Mouse (Mus musculus) liver (tissue): ENCODE results near the gene Ccdc142.

Source experiments
- DNase-seq: peaks from one replicate; pipeline ENCODE4 v3.0.0-alpha.2; 2020; ENCODE audit warnings: mixed read lengths

The Ccdc142 gene

DNA sequence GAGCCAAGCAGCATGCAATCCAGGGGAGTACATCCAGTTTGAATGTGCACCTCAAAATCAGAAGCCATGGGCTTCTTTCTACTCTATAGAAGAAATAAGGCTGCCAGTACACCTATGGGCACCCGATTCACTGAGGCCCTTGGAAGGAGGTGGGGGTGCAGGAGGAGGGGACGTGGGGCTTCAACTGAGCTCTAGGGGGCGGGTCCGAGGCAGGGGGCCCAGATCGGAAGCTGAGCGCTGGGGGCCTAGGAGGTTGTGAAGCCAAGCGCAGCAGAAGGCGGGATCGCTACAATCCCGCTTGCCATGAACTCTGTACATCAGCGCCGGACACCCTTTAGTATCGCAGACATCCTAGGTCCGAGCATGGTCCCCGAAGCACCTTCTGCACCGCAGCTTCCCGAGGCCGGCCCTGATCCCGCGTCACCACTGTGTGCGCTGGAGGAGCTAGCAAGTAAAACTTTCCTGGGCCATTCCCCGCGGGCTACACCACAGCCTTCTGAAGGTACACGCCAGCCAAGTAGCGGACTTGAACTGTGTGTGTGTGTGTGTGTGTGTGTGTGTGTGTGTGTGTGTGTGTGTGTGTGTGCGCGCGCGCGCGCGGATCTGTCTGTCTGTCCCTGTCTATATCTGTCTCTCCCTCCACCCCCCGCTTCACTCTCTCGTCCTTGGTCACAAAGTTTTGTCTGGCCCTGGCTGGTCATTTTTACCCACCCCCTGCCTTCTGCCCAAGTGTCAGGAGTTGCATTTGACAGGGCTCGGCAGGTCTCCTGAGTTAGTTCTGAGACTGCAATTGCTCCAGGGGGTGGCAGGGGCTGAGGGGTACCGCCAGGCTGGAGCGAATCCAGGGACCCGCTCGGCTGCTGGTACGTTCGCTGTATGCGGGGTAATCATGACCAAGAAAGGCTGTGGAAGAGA is 15.0 kb upstream of the Ccdc142 start, which contains the start of gene Lbx2:
Gene Lbx2 (plus strand): TSS at position 247 of the 915 bp plus-strand sequence.
- DNase-seq: no peak

DNA sequence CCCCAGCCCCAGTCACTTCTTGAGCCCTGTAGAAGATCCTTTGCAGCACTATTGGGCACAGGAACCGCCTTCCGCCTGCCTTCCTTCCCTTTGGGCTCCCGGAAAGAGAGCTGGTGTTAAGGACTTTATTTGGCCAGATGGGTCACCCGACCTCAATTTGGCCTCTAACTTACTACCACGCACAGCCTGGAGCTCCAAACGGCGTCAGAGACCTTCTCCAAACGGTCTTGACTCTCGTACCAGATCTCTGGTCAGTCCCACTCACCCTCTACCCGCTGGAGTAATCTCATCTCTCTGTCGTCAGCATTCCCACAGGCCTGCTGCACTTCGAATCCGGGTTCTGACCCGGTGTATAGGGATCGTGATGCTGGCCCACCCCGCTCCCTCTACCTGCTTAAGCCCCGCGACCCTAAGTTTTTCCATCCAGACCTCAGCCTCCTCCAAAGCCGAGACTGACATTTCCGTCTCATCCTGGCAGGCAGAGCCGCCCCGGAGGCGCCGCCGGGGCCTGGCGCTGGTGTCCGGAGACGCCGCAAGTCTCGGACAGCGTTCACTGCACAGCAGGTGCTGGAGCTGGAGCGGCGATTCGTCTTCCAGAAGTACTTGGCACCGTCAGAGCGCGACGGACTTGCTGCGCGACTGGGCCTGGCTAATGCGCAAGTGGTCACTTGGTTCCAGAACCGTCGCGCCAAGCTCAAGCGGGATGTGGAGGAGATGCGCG is 14.0 kb upstream of the Ccdc142 start:
- DNase-seq: no peak

DNA sequence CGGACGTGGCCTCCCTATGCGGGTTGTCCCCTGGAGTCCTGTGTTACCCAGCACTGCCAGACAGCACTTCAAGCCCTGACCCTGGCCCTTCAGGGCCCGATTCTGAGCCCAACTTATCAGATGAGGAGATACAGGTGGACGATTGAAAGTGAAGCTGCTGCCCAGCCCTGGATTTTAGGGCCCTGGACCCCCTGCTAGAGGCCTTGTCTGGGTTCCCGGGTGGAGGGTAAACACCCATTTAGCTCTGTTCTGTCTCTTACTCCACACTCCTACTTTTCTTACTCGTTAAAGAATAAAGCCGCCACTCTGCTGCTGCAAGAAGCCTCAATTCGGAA is 13.5 kb upstream of the Ccdc142 start:
- DNase-seq: no peak

DNA sequence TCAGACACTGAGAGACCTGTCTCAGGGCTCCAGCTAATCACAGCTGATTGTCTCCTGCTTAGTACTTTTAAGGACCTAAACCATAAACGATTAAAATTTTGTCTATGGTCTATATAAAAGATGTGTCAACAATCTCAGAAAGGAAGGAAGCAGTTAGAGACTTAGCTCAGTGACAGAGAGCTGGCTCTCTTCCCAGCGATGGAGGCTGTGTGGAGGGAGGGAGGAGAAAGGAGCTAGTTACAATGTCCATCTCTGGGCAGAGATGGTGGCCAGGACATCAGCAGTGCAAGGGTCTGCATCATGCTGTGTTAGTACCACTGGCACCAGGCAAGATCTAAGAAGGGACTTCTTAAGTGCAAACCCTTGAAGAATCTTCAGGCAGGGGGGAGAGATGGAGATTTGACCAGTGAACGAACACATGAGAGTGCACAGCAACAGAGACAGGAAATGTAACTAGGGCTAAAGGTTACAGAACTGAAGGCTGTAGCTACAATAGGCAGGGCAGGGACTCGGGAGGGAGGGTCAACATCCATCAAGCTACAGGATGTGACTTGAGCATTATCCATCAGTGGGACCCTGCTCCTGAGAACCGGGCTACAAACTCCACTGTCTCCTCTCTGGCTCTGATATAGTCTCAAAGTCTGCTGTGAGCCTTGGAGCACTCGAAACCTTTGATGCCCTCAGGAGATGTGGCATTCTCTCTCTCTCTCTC is 8.8 kb upstream of the Ccdc142 start:
- no peak for DNase-seq

DNA sequence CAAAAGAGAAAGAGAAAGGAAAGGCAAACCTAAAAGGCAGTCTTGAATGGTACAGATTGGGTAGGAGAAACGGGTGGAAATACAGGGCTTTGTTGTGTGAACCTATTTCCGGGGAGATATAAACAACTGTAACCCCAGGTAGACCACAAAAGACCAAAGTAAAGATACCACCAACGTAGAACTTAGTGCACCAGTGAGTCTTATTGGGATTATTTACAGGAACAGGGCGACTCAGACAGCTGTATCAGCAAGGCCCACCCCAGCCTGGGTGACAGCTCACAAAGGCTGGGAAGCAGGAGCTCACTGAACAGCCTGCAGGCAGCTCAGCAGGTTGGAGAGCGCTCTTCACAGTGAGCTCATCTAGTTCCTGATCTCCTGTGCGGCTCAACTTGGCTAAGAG is 5.4 kb upstream of the Ccdc142 start:
- no peak for DNase-seq

DNA sequence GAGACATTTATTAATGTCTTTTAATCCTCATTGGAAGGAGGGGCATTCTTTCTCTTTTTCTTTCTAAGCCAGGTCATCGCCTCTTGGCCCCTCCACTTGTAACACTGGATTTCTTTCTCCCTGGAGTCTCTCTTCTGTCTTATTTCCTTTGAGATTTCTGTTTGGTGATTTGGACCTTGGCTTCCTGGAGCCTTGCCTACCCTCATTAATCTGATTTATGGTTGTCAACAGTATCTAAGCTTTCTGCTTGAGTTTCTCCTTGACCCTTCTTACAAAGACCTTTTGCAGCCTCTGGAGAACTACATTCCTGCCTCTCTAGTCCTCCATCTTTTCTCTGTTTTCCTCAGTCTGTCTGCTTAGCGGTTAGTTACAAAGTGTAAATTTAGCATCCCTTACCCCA is 3.0 kb upstream of the Ccdc142 start:
- DNase-seq: no peak

DNA sequence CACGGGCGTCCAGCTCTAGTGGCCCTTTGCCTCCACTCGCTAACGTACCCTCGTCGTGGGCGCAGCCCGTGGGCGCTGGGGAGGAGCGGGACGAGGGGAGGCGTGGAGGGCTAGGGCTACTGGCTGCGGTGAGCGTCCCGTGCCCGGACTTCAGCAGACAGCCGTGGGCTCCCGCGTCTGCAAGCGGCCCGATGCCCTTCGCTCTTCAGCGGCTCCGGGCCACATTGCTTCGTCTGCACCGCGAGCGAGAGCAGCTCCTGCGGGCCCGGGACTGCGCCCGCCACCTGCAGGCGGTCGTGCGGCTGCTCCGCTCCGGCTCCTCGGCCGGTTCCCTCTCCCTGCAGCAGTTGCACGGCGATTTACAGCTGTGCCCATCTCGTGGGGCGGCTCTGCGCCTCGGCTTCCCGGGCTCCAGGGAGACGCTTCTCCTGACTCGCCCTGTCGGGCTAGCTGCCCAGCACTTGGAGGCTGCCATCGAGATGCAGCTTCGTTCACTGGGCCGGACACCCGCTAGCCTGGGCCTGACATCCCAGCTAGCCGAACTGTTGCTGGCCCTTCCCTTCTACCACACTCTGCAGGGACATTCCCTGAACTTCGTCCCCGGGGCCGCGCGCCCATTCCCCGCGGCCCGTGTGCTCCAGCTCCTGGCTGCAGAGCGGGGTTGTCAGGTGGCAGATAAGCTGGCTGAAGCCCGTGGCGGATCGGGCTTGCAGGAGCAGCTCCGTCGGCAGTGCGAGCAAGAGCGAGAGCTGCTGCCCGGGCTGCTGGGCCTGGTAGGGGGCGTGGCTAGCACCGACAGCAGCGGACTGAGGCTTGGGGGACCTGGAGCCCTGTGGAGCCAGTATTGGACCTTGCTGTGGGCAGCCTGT is 521 bp downstream of the Ccdc142 start:
- peak; percentile 87 for DNase-seq

DNA sequence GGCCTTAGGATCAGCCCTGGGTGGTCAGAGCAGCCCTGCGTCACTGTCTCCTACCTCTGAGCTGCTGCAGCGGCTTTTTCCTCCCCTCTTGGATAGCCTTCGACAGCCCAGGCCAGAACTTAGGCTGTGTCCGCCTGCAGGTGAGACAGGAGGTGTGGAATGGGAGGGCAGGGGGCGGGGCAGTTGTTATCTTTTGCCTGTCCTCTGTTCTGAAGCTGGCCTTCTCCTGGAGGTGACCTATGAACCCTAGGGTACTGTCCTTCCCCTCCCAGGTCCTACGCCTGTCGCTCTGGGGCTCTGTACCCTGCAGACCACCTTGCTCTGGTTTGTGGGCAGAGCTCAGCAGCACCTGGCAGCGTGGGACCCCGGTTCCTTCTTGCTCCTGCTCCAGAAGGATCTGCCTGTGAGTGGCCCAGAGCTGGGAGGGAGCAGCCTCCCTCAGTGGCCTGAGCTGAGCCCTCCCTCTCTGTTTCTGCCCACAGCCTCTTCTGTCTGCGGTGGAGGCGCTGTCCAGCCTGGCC is 1.8 kb downstream of the Ccdc142 start:
- DNase-seq: no peak

DNA sequence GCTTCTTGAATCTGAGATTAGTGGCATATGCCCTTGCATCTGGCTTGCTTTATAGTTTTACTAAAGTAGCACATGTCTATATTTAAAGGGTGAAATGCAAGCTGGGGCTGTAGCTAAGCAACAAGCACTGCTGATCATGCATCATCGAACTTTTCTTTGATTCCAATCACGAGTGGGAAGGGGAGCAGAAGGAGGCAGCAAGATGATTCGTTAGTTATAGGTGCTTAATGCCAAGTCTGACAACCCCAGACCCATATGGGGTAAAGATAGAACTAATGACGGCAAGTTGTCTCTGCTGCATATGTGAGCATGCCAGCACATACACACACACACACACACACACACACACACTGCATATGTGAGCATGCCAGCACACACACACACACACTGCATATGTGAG is 2.8 kb downstream of the Ccdc142 start:
- DNase-seq: no peak

DNA sequence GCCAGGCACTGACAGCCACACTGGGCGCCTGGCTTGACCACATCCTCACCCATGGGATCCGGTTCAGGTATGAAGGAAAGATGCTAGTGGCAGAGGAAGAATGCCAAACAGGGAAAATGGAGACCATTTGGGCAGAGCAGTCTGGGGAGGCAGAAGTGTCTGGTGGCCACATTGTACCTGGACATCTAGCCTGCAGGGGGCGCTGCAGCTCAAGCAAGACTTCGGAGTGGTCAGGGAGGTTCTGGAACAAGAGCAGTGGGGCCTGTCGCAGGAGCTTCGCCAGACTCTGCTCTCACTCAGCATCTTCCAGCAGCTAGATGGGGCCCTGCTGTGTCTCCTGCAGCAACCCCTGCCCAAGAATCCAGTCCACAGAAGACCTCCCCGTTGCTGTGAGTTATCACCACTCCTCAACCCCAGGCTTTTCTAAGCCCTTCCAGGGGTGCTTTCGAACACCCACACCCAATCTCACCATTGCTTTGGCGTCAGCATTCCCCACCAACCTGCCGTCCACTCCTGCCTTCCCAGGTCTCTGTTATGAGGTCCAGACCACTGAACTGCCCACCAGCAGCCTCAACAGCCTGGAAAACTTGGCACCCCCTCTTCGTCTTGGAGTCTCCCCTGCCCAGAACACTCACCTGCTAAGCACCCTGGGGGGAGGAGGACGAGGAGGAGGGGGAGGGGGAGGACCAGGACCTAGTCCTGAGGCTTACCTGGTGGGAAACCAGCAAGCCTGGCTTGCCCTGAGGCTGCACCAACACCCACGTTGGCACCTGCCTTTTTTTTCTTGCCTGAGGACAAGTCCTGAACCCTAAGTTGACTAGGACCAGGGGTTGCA is 6.4 kb downstream of the Ccdc142 start:
- DNase-seq: peak; percentile 91

DNA sequence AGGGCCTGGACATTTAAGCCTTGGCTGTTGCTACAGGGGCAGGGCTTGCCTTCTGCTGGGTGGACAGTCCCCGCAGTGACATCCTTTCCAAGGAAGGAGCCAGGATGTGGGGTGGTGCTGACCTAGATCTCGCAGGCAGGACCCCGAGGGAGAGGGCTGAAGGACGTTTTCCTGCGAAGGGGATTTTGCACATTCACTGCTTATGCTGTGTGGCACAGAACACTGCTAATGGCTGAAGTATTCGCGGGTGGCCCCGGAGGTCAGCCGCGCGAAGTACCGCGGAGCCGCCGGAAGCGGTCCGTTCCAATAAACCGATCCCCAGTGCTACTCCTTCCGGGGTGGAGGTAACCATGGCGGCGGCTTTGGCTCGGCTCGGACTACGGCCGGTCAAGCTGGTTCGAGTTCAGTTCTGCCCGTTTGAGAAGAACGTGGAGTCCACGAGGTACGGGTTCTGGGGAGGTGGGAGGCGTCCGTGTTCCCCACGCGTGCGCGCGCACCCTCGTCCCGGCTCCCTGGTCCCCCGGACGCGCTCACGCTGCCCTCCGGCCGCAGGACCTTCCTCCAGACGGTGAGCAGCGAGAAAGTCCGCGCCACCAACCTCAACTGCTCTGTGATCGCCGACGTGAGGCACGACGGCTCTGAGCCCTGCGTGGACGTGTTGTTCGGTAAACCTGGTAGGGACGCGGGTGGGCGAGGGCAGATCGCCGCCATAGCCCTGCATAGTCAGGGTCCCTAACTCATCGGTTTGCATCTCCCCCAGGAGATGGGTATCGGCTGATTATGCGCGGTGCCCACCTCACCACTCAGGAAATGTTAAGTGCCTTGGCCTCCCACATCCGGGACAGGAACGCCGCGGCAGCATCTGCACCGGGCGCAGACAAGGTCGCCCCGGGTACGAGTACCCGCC is 7.6 kb downstream of the Ccdc142 start, which contains the start of gene Mrpl53:
Gene Mrpl53 (plus strand): TSS at position 279 of the 907 bp plus-strand sequence.
- DNase-seq: peak; percentile 80

DNA sequence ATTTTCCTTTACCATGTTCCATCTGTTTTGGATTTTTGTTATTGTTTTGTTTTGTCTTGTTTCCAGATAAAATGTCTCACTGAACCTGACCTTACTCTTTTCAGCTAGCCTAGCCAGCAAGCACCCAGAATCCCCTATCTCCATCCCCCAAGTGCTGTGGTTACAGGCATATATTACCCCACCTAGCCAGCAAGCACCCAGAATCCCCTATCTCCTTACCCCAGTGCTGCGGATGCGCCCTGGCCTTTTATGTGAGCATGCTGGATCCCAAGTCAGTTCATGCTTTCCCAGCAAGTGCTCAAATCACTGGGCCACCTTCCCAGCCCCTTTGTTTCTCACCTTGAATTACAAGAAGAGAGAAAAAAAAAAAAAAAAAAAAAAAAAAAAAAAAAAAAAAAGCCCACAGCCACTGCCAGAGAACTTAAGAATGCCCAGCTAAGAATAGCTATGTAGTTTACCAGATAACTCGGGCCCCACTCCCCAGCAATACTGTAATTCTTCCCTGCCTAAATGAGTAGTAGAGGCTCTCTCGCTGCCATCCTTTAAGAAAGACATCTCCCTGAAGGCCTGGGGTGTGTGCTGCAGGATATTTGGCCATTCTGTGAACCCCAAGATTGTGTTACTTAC is 10.2 kb downstream of the Ccdc142 start:
- no peak for DNase-seq

DNA sequence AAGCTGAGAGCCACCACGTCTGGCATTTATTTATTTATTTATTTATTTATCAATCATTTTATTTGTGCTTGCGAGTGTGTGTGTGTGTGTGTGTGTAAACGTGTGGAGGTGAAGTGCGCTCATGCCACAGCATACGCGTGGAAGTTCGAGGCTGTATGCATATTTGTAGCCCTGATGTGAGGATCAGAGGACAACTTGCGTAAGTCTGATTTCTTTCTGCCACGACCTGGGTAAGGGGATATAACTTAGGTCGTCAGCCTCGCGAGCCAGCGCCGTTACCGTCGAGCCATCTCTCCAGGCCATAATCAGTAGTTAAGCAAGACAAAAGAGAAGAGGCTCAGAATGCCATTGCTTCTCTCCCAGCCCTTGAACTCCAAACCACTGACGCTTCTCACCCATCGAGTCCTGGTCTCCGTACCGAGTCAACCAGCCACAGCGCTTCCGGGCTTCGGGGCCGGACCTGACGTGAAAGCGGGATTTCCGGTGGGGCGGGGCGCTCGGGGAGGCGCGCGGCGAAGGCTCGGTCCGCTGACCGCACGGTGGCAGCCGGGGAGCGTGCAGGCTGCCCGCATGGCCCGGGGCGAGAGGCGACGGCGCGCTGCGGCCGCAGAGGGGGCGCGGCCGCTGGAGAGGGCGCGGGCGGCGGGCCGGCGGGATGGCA is 13.7 kb downstream of the Ccdc142 start, which contains the start of gene Mogs:
Gene Mogs (plus strand): TSS at position 486 of the 661 bp plus-strand sequence.
- peak; percentile 96 for DNase-seq

DNA sequence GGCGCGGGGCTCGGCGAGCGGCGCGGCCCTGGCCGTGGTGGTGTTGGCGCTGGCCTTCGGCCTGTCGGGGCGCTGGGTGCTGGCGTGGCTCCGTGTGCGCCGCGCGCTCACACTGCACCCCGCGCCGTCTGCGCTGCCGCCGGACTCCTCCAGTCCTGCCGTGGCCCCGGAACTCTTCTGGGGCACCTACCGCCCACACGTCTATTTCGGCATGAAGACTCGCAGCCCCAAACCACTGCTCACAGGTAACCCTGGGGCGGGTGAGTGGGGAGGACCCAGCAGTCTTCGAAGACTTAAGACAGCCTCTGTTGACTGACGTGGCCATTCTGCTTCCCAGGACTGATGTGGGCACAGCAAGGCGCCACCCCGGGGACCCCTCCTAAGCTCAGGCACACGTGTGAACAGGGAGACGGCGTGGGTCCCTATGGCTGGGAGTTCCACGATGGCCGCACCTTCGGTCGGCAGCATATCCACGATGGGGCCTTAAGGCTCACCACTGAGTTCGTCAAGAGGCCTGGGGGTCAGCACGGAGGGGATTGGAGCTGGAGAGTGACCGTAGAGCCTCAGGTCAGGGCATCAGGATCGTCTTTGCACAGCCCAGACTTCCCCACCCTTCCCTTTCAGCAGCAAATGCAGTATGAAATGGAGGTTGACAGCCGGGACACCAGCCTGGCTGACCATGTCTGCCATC is 14.4 kb downstream of the Ccdc142 start:
- DNase-seq: no peak

DNA sequence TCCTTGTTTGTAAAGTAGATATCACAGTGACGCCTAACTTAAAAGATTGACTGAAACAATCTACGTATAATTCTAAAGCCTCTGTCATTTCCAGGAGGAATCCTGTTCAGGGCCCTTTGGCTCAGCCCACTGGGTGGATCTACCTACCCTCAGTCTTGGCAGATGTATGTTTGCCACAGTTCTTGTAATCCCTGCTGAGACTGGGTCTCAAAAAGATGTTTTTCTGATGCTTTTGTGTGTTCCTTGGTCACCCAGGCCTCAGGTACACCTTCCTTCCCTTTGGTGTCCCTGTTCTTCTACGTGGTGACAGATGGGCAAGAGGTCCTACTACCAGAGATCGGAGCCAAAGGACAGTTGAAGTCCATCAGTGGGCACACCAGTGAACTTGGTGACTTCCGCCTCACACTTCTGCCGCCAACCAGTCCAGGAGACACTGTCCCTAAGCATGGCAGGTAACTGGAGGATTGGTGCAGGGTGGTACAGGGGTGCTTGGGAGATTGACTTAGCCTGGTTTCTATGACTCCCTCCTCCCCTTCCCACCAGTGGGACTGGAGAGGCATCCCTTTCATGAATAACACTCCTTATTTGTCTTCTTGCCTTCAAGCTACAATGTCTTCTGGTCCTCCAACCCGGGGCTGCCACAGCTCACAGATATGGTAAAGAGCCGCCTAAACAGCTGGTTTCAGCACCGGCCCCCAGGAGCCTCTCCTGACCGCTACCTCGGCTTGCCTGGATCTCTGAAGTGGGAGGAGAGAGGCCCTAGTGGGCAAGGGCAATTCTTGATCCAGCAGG is 15.2 kb downstream of the Ccdc142 start:
- DNase-seq: no peak

DNA sequence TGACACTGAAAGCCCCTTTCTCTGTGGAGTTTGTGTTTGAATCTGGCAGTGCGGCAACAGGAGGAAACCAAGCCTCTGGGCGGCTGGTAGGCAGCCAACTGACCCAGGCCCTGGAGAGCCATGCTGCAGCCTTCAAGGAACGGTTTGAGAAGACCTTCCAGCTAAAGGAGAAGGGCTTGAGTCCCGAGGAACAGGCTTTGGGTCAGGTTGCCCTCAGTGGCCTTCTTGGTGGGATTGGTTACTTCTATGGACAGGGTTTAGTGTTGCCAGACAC is 15.7 kb downstream of the Ccdc142 start:
- no peak for DNase-seq

DNA sequence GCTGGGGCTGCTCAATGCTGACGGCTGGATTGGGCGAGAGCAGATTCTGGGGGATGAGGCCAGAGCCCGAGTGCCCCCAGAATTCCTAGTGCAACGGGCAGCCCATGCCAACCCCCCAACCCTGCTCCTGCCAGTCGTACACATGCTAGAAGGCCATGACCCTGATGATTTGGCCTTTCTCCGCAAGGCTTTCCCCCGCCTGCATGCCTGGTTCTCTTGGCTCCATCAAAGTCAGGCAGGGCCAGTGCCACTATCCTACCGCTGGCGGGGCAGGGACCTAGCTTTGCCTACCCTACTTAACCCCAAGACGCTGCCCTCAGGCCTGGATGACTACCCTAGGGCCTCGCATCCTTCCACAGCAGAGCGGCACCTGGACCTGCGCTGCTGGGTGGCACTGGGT is 16.2 kb downstream of the Ccdc142 start:
- no peak for DNase-seq

DNA sequence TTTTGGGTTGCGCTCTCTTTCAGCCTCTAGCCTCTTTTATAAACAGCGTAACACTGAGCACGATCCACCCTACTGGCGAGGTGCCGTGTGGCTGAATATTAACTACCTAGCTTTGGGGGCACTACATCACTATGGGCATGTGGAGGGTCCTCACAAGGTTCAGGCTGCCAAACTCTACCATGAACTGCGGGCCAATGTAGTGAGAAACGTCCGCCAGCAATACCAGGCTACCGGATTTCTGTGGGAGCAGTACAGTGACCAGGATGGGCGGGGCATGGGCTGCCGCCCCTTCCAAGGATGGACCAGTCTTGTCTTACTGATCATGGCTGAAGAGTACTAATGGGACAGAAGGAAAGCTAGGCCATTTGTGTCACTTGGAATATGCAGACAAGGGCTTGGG is 17.0 kb downstream of the Ccdc142 start:
- no peak for DNase-seq
